Mouse (Mus musculus) CH12.LX (cell line): ENCODE data around the gene Serbp1. TPM values are rescaled to one million over a fixed set of nuclear protein-coding genes. Genes with fewer than 3 reads are reported as not detected.
A peak's percentile ranks its signal among the peaks of the same experiment; 100 is the strongest.

Experiments used
- DNase-seq: peaks from one replicate; pipeline ENCODE4 v3.0.0-alpha.2; 2013; ENCODE audit errors: extremely low read depth
- H3K27ac ChIP-seq: 2 replicates; pipeline ENCODE4 v1.5.1; 2012; ENCODE audit warnings: low read depth, mild to moderate bottlenecking, control low read depth, moderate library complexity; ENCODE audit not compliant: insufficient read depth
- H3K27me3 ChIP-seq: replicated peaks from 2 replicates; pipeline ENCODE3; 2012; ENCODE audit warnings: inconsistent platforms
- H3K36me3 ChIP-seq, 2 experiments: replicated peaks in 1 of 2; 2 replicates each; pipeline versions ENCODE3 to v1.6.1; 2012; ENCODE audit warnings: inconsistent platforms in 1 of 2, low read length in 1 of 2, mild to moderate bottlenecking in 1 of 2, mixed read lengths in 1 of 2, moderate library complexity in 1 of 2; ENCODE audit not compliant: control insufficient read depth in 1 of 2, insufficient read depth in 1 of 2
- H3K4me1 ChIP-seq, 2 experiments: 2 replicates each; pipeline ENCODE4 v1.6.1; 2012; ENCODE audit warnings: inconsistent platforms in 1 of 2, moderate library complexity in 1 of 2; ENCODE audit not compliant: insufficient read depth in 2 of 2, control insufficient read depth in 1 of 2
- H3K4me2 ChIP-seq: 2 replicates; pipeline ENCODE4 v1.6.1; 2012; ENCODE audit warnings: low read depth, mild to moderate bottlenecking, control low read depth; ENCODE audit not compliant: poor library complexity, insufficient read depth, severe bottlenecking
- H3K4me3 ChIP-seq, 3 experiments: fragments of 150-350 bp in 1 of 3; sonication (generic) in 1 of 3; replicated peaks in 1 of 3; 2 replicates each; pipeline versions ENCODE3 to v1.5.1; 2011 to 2012; ENCODE audit warnings: low read depth in 2 of 3, low read length in 2 of 3, mild to moderate bottlenecking in 2 of 3, moderate library complexity in 2 of 3, control low read depth in 1 of 3, improper control_type of control experiment in 1 of 3, inconsistent platforms in 1 of 3, mixed read lengths in 1 of 3; ENCODE audit not compliant: poor library complexity in 1 of 3
- H3K79me2 ChIP-seq: replicated peaks from 2 replicates; pipeline ENCODE4 v1.6.1; 2012; ENCODE audit warnings: mild to moderate bottlenecking, moderate library complexity; ENCODE audit not compliant: control insufficient read depth, poor library complexity, insufficient read depth, severe bottlenecking; ENCODE audit errors: extremely low read depth
- H3K9ac ChIP-seq: 2 replicates; pipeline ENCODE4 v1.6.1; 2012; ENCODE audit warnings: low read depth, mild to moderate bottlenecking, control low read depth, moderate library complexity; ENCODE audit not compliant: insufficient read depth
- H3K9me3 ChIP-seq: replicated peaks from 2 replicates; pipeline ENCODE3; 2012; ENCODE audit warnings: low read length, inconsistent platforms, mixed read lengths
- BHLHE40 ChIP-seq: IDR thresholded peaks from 2 replicates; pipeline ENCODE4 v1.6.1; 2011; ENCODE audit warnings: mild to moderate bottlenecking, low read depth, low read length, improper control_type of control experiment
- CHD2 ChIP-seq: IDR thresholded peaks from 2 replicates; pipeline ENCODE4 v1.6.1; 2011; ENCODE audit warnings: low read length, improper control_type of control experiment
- CTCF ChIP-seq, 2 experiments: IDR thresholded peaks in 1 of 2; conservative IDR thresholded peaks in 1 of 2; 2 replicates each; pipeline ENCODE4 v1.5.1; 2011 to 2012; ENCODE audit warnings: low read depth in 2 of 2, low read length in 2 of 2, improper control_type of control experiment in 1 of 2, inconsistent platforms in 1 of 2, mild to moderate bottlenecking in 1 of 2, moderate library complexity in 1 of 2
- ELF1 ChIP-seq: IDR thresholded peaks from 2 replicates; pipeline ENCODE4 v1.6.1; 2014; ENCODE audit warnings: low read depth, mild to moderate bottlenecking, inconsistent platforms, low read length, improper control_type of control experiment
- JUND ChIP-seq: conservative IDR thresholded peaks from 2 replicates; pipeline ENCODE4 v1.6.1; 2011; ENCODE audit warnings: low read depth, low read length, improper control_type of control experiment
- MAFK ChIP-seq: IDR thresholded peaks from 2 replicates; pipeline ENCODE4 v1.6.1; 2011; ENCODE audit warnings: low read length, improper control_type of control experiment; ENCODE audit not compliant: insufficient replicate concordance
- MAZ ChIP-seq: IDR thresholded peaks from 2 replicates; pipeline ENCODE4 v1.6.1; 2012; ENCODE audit warnings: low read depth, mild to moderate bottlenecking, inconsistent platforms, low read length, improper control_type of control experiment, moderate library complexity
- MXI1 ChIP-seq: IDR thresholded peaks from 2 replicates; pipeline ENCODE4 v1.6.1; 2011; ENCODE audit warnings: mild to moderate bottlenecking, low read depth, low read length, improper control_type of control experiment
- NELFE ChIP-seq: IDR thresholded peaks from 2 replicates; pipeline ENCODE4 v1.6.1; 2011; ENCODE audit warnings: low read depth, low read length, improper control_type of control experiment
- NRF1 ChIP-seq: IDR thresholded peaks from 2 replicates; pipeline ENCODE4 v1.6.1; 2014; ENCODE audit warnings: low read depth, mild to moderate bottlenecking, inconsistent platforms, low read length, improper control_type of control experiment, moderate library complexity
- PAX5 ChIP-seq: IDR thresholded peaks from 2 replicates; pipeline ENCODE4 v1.6.1; 2012; ENCODE audit warnings: low read length, inconsistent platforms, mixed read lengths
- POLR2A ChIP-seq: IDR thresholded peaks from 2 replicates; pipeline ENCODE4 v1.6.1; 2011; ENCODE audit warnings: low read depth, mild to moderate bottlenecking, improper control_type of control experiment, low read length
- RAD21 ChIP-seq: IDR thresholded peaks from 2 replicates; pipeline ENCODE4 v1.6.1; 2011; ENCODE audit warnings: low read depth, mild to moderate bottlenecking, low read length, improper control_type of control experiment, moderate library complexity
- RCOR1 ChIP-seq: conservative IDR thresholded peaks from 2 replicates; pipeline ENCODE4 v1.6.1; 2012; ENCODE audit warnings: low read depth, mild to moderate bottlenecking, inconsistent platforms, low read length, improper control_type of control experiment
- SMC3 ChIP-seq: IDR thresholded peaks from 2 replicates; pipeline ENCODE4 v1.6.1; 2011; ENCODE audit warnings: low read depth, low read length, improper control_type of control experiment
- TBP ChIP-seq: conservative IDR thresholded peaks from 2 replicates; pipeline ENCODE4 v1.6.1; 2011; ENCODE audit warnings: low read depth, low read length, improper control_type of control experiment
- TCF12 ChIP-seq: IDR thresholded peaks from 2 replicates; pipeline ENCODE4 v1.6.1; 2014; ENCODE audit warnings: low read depth, mild to moderate bottlenecking, inconsistent platforms, low read length, improper control_type of control experiment
- USF1 ChIP-seq: IDR thresholded peaks from 2 replicates; pipeline ENCODE4 v1.6.1; 2014; ENCODE audit warnings: low read depth, mild to moderate bottlenecking, inconsistent platforms, low read length, improper control_type of control experiment
- ZNF384 ChIP-seq: IDR thresholded peaks from 2 replicates; pipeline ENCODE4 v1.6.1; 2012; ENCODE audit warnings: low read depth, low read length, improper control_type of control experiment, inconsistent platforms
- dilution Hi-C: fragments of 300-500 bp; cut with MboI; formaldehyde crosslinking; loops from 2 replicates; pipeline ENCODE4 v1.14.3; 2020; ENCODE audit warnings: low sequenced_read_pairs; ENCODE audit not compliant: extremely low pct_unique_long_range_greater_than_20kb, extremely low pct_ligation_motif_present
- in situ Hi-C: fragments of 300-500 bp; cut with MboI; formaldehyde crosslinking; loops from 3 replicates; pipeline ENCODE4 v1.14.3; 2019; ENCODE audit warnings: low sequenced_read_pairs, low pct_ligation_motif_present, low pct_unique_long_range_greater_than_20kb, mixed read lengths
- polyA plus RNA-seq: library from polyadenylated mRNA; unstranded; fragments of >175 nt; gene quantifications from 2 replicates; pipeline ENCODE4 v1.2.1, GENCODE M21; 2012; ENCODE audit warnings: low read depth; ENCODE audit not compliant: insufficient read length
- total RNA-seq, 2 experiments: library from RNA; depleted of rRNA; stranded (reverse); fragments of 300-350 nt in 1 of 2; fragments of >200 nt in 1 of 2; gene quantifications; 2 replicates each; pipeline ENCODE4 v1.2.3; 2012 to 2014

Gene Serbp1
- total and polyA plus RNA-seq, 3 experiments: 828 to 2,454 (median 835) TPM

GRCm38 (mm10) chr6:67269459-67269858 is 31.5 kb downstream of the Serbp1 start:
- no peak for DNase-seq
- H3K27me3 ChIP-seq: no peaks in the 10 kb centered on the region
- TF ChIP-seq ELF1 (no peak), JUND (no peak), MXI1 (0 out of 2 replicates have a peak, but pooled peaks have one; percentile 41)
- peaks cover 55% of the 10 kb centered on the region for H3K79me2 ChIP-seq
- no peak overlapping the region for H3K27ac ChIP-seq
- H3K4me3 ChIP-seq: peak overlapping the region; percentile 54 to 96 (median 57)
- peaks cover 0 to 29% of the 10 kb centered on the region in 2 experiments; a peak in 3 of 4 replicates for H3K4me1 ChIP-seq
- H3K36me3 ChIP-seq: peaks cover 12 to 36% of the 10 kb centered on the region in 2 experiments
- peak overlapping the region; percentile 78 for H3K9ac ChIP-seq
- no peaks in the 10 kb centered on the region for H3K9me3 ChIP-seq
- dilution Hi-C loops (no loop called here), in situ Hi-C loops (no loop called here)
- H3K4me2 ChIP-seq: peak overlapping the region; percentile 91

GRCm38 (mm10) chr6:67277944-67278343 is 40.0 kb downstream of the Serbp1 start:
- H3K4me1 ChIP-seq: peaks cover 0 to 16% of the 10 kb centered on the region in 2 experiments; a peak in 3 of 4 replicates
- no peak overlapping the region for H3K9ac ChIP-seq
- no peaks in the 10 kb centered on the region for H3K9me3 ChIP-seq
- DNase-seq: no peak
- H3K36me3 ChIP-seq: peaks cover 28 to 85% of the 10 kb centered on the region in 2 experiments
- no peak overlapping the region for H3K4me2 ChIP-seq
- TF ChIP-seq SMC3: no peak
- TF ChIP-seq NRF1: no peak
- no peak for TF ChIP-seq POLR2A
- TF ChIP-seq ZNF384: no peak; the same call in 1 of the 2 replicates
- TF ChIP-seq TBP: no peak
- TF ChIP-seq CTCF (conservative IDR thresholded peaks at IDR 0.05 in 1 of 2, IDR thresholded peaks at IDR 0.05 in 1 of 2; ENCODE audit: low read depth in 2 of 2, low read length in 2 of 2): no peak
- no peak for TF ChIP-seq RCOR1
- no peak for TF ChIP-seq PAX5
- TF ChIP-seq MAFK: no peak
- no peak for TF ChIP-seq RAD21
- no peak for TF ChIP-seq BHLHE40
- no peak for TF ChIP-seq CHD2
- no peak for TF ChIP-seq NELFE
- no peak for TF ChIP-seq MAZ
- TF ChIP-seq USF1: no peak
- no peak for TF ChIP-seq TCF12
- in situ Hi-C loops (no loop called here), dilution Hi-C loops (no loop called here)
- H3K79me2 ChIP-seq: peaks cover 59% of the 10 kb centered on the region
- H3K4me3 ChIP-seq: no peak overlapping the region
- H3K27me3 ChIP-seq: no peaks in the 10 kb centered on the region
- no peak overlapping the region for H3K27ac ChIP-seq
